Mouse (Mus musculus) C2C12 (cell line): ENCODE results near the gene Olfr279.

ENCODE experiments used
- CTCF ChIP-seq: IDR thresholded peaks from one replicate; pipeline ENCODE4 v1.5.1; 2011; ENCODE audit not compliant: control insufficient read depth, insufficient read depth, insufficient read length
- MAX ChIP-seq: IDR thresholded peaks from one replicate; pipeline ENCODE4 v1.6.1; 2011; ENCODE audit warnings: mild to moderate bottlenecking, control low read depth
- MYOD1 ChIP-seq: IDR thresholded peaks from one replicate; pipeline ENCODE4 v1.6.1; 2011; ENCODE audit warnings: low read depth; ENCODE audit not compliant: control insufficient read depth, insufficient read length
- USF1 ChIP-seq: IDR thresholded peaks from one replicate; pipeline ENCODE4 v1.6.1; 2011; ENCODE audit warnings: low read depth, mild to moderate bottlenecking, control low read depth, moderate library complexity

- TF ChIP-seq CTCF (no peak), USF1 (peak; percentile 5), MAX (no peak), MYOD1 (no peak)
Observed at GRCm38 (mm10) chr15:98509387-98509786, 17.2 kb downstream of the Olfr279 start.
